Mouse (Mus musculus): ENCODE results near the gene Aknad1. TPM values are rescaled to one million over a fixed set of nuclear protein-coding genes. Genes with fewer than 3 reads are reported as not detected.

Aknad1 gene
- polyA plus RNA-seq, 1 experiment from 2014 or later: 0.30 TPM

GRCm38 (mm10) chr3:108831750-108832149, 92.3 kb downstream of the Aknad1 start:
- TF ChIP-seq CTCF (IDR thresholded peaks at IDR 0.05; ENCODE audit: low read depth) (no peak), EP300 (optimal IDR thresholded peaks at IDR 0.05) (no peak)
- Histone ChIP-seq H3K36me3 (ENCODE audit: control insufficient read depth, insufficient read depth, low read length) (peaks cover 2% of the 10 kb centered on the region; the same call in 1 of the 2 replicates), H3K27ac (replicated peaks) (no peak overlapping the region), H3K4me3 (ENCODE audit: low read depth, low read length) (no peak overlapping the region), H3K4me1 (replicated peaks; ENCODE audit: control insufficient read depth, insufficient read depth) (no peaks in the 10 kb centered on the region), H3K4me2 (replicated peaks; ENCODE audit: low read depth) (no peak overlapping the region), H3K9me3 (ENCODE audit: control insufficient read depth, low read length) (no peaks in the 10 kb centered on the region), H3K9ac (ENCODE audit: low read length) (no peak overlapping the region), H3K27me3 (ENCODE audit: control insufficient read depth, insufficient read depth, low read length) (no peaks in the 10 kb centered on the region)
- DNase-seq (ENCODE audit: low spot score) (no peak), ATAC-seq (ENCODE audit: low FRiP score, low TSS enrichment) (no peak)
- WGBS: 90% methylated on average over 6 of the region's 6 CpGs

Other genes starting within 250 kb of the Aknad1 start
- 0.34 TPM in 1 of 2 replicates, not detected in the other for gene 1700013F07Rik, start 205.5 kb upstream of the Aknad1 start, polyA plus RNA-seq (2015; fragmentation: Nextera tagmentation; extraction: Ambion mirVana)
- 30.8 and 32.0 TPM in 2 replicates for gene 5330417C22Rik, start 203.1 kb upstream of the Aknad1 start, polyA plus RNA-seq (2015; fragmentation: Nextera tagmentation; extraction: Ambion mirVana)
- 29.9 and 33.0 TPM in 2 replicates for gene Tmem167b, start 177.2 kb upstream of the Aknad1 start, polyA plus RNA-seq (2015; fragmentation: Nextera tagmentation; extraction: Ambion mirVana)
- gene Taf13, start 168.0 kb upstream of the Aknad1 start, polyA plus RNA-seq (2015; fragmentation: Nextera tagmentation; extraction: Ambion mirVana): 40.0 and 42.2 TPM in 2 replicates
- 5.3 and 5.7 TPM in 2 replicates for gene Wdr47, start 148.4 kb upstream of the Aknad1 start, polyA plus RNA-seq (2015; fragmentation: Nextera tagmentation; extraction: Ambion mirVana)
- gene Clcc1, start 85.7 kb upstream of the Aknad1 start, polyA plus RNA-seq (2015; fragmentation: Nextera tagmentation; extraction: Ambion mirVana): 53.8 and 60.9 TPM in 2 replicates
- gene Gpsm2, start 17.3 kb upstream of the Aknad1 start, polyA plus RNA-seq (2015; fragmentation: Nextera tagmentation; extraction: Ambion mirVana): 31.1 and 32.0 TPM in 2 replicates
- gene Stxbp3, start 100.9 kb downstream of the Aknad1 start, polyA plus RNA-seq (2015; fragmentation: Nextera tagmentation; extraction: Ambion mirVana): 38.6 and 39.3 TPM in 2 replicates
- 0.28 and 0.67 TPM in 2 replicates for gene Fndc7, start 150.3 kb downstream of the Aknad1 start, polyA plus RNA-seq (2015; fragmentation: Nextera tagmentation; extraction: Ambion mirVana)
- gene Prpf38b, start 172.1 kb downstream of the Aknad1 start, polyA plus RNA-seq (2015; fragmentation: Nextera tagmentation; extraction: Ambion mirVana): 26.1 and 31.1 TPM in 2 replicates
- gene Henmt1, start 200.2 kb downstream of the Aknad1 start, polyA plus RNA-seq (2015; fragmentation: Nextera tagmentation; extraction: Ambion mirVana): 0.15 and 0.25 TPM in 2 replicates
- not detected in 2 replicates for gene Gm9857, start 200.8 kb downstream of the Aknad1 start, polyA plus RNA-seq (2015; fragmentation: Nextera tagmentation; extraction: Ambion mirVana)

All from stomach, postnatal 0 days (tissue).